Mouse (Mus musculus) bone marrow macrophage, adult 2 months (primary cell): ENCODE data around the gene Hspg2. TPM values are rescaled to one million over a fixed set of nuclear protein-coding genes. Genes with fewer than 3 reads are reported as not detected.
"Not testable (repeated sequence)": the region's sequence is repeated elsewhere in the genome, so short reads cannot be mapped to it uniquely, and the experiment has no call there.

Source experiments
- H3K27ac ChIP-seq: 2 replicates; pipeline ENCODE4 v1.5.1; 2012; ENCODE audit warnings: low read depth, low read length; ENCODE audit not compliant: insufficient read depth
- H3K4me1 ChIP-seq: 2 replicates; pipeline ENCODE4 v1.6.1; 2012; ENCODE audit warnings: low read length; ENCODE audit not compliant: control insufficient read depth, insufficient read depth
- H3K4me3 ChIP-seq: 2 replicates; pipeline ENCODE4 v1.5.1; 2012; ENCODE audit warnings: mild to moderate bottlenecking, low read length, moderate library complexity; ENCODE audit not compliant: insufficient read depth
- CTCF ChIP-seq: IDR thresholded peaks from 2 replicates; pipeline ENCODE4 v1.5.1; 2012; ENCODE audit warnings: low read depth, mild to moderate bottlenecking, low read length, moderate library complexity
- POLR2A ChIP-seq: IDR thresholded peaks from 2 replicates; pipeline ENCODE4 v1.6.1; 2012; ENCODE audit warnings: mild to moderate bottlenecking, low read depth, low read length, borderline replicate concordance
- polyA plus RNA-seq: library from polyadenylated mRNA; stranded (reverse); fragments of >200 nt; gene quantifications from 2 replicates; pipeline ENCODE4 v1.2.4, GENCODE M21; 2012; ENCODE audit not compliant: missing spikeins, insufficient read depth, insufficient read length

Gene Hspg2
- polyA plus RNA-seq, 1 experiment = 1.9 TPM

- H3K4me3 ChIP-seq = no peak overlapping the region
- H3K27ac ChIP-seq = no peak overlapping the region
- TF ChIP-seq CTCF (no peak), POLR2A (no peak)
- no peaks in the 10 kb centered on the region for H3K4me1 ChIP-seq
Measured at GRCm38 (mm10) chr4:137556673-137557210, 88.2 kb downstream of the Hspg2 start.

GRCm38 (mm10) chr4:137569873-137570272 lies 101.3 kb downstream of the Hspg2 start:
- Histone ChIP-seq H3K27ac (no peak overlapping the region), H3K4me3 (no peak overlapping the region), H3K4me1 (no peaks in the 10 kb centered on the region)
- TF ChIP-seq CTCF (no peak), POLR2A (no peak)

GRCm38 (mm10) chr4:137574469-137574868 lies 105.9 kb downstream of the Hspg2 start, which contains the start of gene Ldlrad2:
Gene Ldlrad2, minus strand, starts transcription at chr4:137574569.
- TF ChIP-seq POLR2A = no peak
- Histone ChIP-seq H3K4me3 (no peak within 1 kb of the TSS), H3K27ac (no peak within 1 kb of the TSS), H3K4me1 (no peaks in the 10 kb centered on the region)

DNA sequence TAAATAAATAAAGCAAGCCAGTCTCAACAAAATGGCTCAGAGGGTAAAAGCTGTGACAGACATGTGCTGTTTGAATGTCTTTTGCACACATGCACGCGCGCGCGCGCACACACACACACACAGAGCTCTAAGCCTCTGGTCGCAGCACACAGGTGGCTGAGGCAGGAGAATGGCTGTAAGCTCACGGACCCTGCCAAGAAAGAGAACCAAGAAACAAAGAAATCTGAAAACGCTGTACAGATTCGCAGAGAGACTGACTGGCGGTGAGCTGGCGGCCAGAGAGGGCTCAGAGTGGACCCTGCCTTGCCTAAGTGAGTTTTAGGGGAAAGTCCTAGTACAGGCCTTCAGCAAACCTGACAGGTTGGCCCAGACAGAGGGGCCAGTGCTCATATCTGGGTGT lies 108.9 kb downstream of the Hspg2 start:
- H3K4me3 ChIP-seq = no peak overlapping the region
- no peaks in the 10 kb centered on the region for H3K4me1 ChIP-seq
- TF ChIP-seq POLR2A = no peak
- TF ChIP-seq CTCF = no peak
- H3K27ac ChIP-seq = no peak overlapping the region

DNA sequence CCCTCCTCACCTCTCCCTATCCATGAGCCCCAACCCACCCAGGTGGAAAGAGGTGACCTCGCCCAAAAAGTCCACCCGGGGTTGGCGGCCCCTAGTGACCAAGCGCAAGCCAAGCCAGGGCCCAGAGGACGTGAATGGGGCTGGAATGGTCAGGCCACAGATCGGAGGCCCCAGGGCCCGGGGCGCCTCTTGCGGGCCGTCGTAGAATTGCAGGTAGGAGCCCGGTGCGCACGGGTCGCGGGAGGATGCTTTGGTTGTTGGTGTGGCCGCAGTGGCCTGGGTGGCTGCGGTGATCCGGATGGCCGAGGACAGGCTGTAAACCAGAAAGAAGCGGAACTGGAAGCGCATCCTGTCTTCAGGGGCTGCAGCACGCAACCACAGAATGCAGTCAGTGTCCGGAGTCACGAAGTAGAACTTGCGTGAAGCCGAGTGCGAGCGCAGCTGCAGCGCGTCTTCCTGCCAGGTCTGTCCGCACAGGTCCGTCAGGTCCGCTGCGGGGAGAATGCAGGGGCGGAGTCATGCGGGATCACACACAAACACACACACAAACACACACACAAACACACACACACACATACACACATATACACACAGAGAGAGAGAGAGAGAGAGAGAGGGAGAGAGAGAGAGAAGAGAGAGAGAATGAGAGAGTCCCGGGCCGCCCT lies 109.7 kb downstream of the Hspg2 start:
- no peak for TF ChIP-seq CTCF
- no peak for TF ChIP-seq POLR2A

GRCm38 (mm10) chr4:137579789-137580188 lies 111.2 kb downstream of the Hspg2 start:
- Histone ChIP-seq H3K4me1 (no peaks in the 10 kb centered on the region), H3K4me3 (no peak overlapping the region), H3K27ac (no peak overlapping the region)
- TF ChIP-seq POLR2A (no peak), CTCF (no peak)

More for the DNA sequence above, 109.7 kb downstream of the Hspg2 start:
- Histone ChIP-seq H3K4me1 (no peaks in the 10 kb centered on the region), H3K27ac (no peak overlapping the region), H3K4me3 (no peak overlapping the region)

DNA sequence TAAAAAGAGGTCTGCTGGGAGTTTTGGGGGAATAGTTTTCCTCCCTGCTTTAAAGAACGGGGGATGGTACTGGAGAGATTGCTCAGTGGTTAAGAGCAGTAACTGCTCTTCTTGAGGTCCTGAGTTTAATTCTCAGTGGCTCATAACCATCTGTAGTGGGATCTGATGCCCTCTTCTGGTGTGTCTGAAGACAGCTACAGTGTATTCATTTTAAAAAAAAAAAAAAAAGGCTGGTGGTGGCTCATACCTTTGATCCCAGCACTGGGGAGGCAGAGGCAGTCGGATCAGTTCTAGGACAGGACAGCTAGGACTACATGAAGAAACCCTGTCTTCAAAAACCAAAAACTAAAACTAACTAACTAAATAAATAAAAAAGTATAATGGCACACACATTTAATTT lies 111.7 kb downstream of the Hspg2 start:
- Histone ChIP-seq H3K4me3 (no peak overlapping the region), H3K27ac (no peak overlapping the region), H3K4me1 (no peaks in the 10 kb centered on the region)
- TF ChIP-seq POLR2A (no peak), CTCF (no peak)

DNA sequence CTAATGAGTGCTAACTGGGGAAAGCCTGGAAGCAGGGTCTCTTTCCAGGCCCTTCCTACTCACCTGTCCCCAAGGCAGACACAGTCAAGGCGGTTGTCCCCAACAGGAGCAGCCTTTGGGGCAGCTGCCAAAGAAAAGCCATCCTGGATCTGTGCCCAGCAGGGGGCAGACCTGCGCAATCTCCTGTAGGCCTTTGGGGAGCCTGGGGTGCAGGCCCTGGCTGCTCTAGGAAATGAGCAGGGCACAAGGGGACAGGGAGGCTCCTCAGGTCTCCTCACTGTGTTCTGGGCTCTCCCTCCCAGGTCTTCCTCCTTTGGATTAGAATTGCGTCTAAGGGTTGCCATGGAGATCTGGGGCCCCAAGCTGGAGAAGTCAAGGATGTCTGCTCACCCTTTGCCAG lies 113.2 kb downstream of the Hspg2 start:
- no peak overlapping the region for H3K4me3 ChIP-seq
- TF ChIP-seq CTCF (no peak; the same call in 1 of the 2 replicates), POLR2A (no peak)
- no peak overlapping the region for H3K27ac ChIP-seq
- no peaks in the 10 kb centered on the region for H3K4me1 ChIP-seq

GRCm38 (mm10) chr4:137589095-137589494 lies 120.5 kb downstream of the Hspg2 start:
- H3K4me3 ChIP-seq, H3K4me1 ChIP-seq, H3K27ac ChIP-seq: not testable (repeated sequence)

GRCm38 (mm10) chr4:137589586-137589985 lies 121.0 kb downstream of the Hspg2 start:
- no peak overlapping the region for H3K27ac ChIP-seq
- no peak overlapping the region for H3K4me3 ChIP-seq
- peaks cover 3% of the 10 kb centered on the region; the same call in 1 of the 2 replicates for H3K4me1 ChIP-seq
- no peak for TF ChIP-seq POLR2A
- no peak for TF ChIP-seq CTCF
